Mouse (Mus musculus): ENCODE measurements around the gene Pacsin1. TPM values are rescaled to one million over a fixed set of nuclear protein-coding genes. Genes with fewer than 3 reads are reported as not detected.

The Pacsin1 gene
- polyA plus RNA-seq, 1 experiment from 2014 or later, result 1.4 TPM

GRCm38 (mm10) chr17:27719663-27720062 is 64.4 kb downstream of the Pacsin1 start:
- H3K27ac ChIP-seq (ENCODE audit: low read length), result no peak overlapping the region

GRCm38 (mm10) chr17:27720326-27720725 is 65.0 kb downstream of the Pacsin1 start:
- no peak overlapping the region for H3K4me3 ChIP-seq (ENCODE audit: low read length)
- no peak overlapping the region for H3K4me2 ChIP-seq (replicated peaks; ENCODE audit: low read depth, low read length)
- 57% methylated on average over 9 of the region's 9 CpGs for WGBS
- H3K4me1 ChIP-seq (ENCODE audit: insufficient read depth, low read length), result peaks cover 8% of the 10 kb centered on the region
- H3K36me3 ChIP-seq (ENCODE audit: insufficient read depth, low read length), result no peaks in the 10 kb centered on the region
- no peak for ATAC-seq (ENCODE audit: low FRiP score, low TSS enrichment)
- H3K9ac ChIP-seq (replicated peaks; ENCODE audit: low read length), result no peak overlapping the region
- no peaks in the 10 kb centered on the region for H3K27me3 ChIP-seq (ENCODE audit: insufficient read depth, low read length)
- H3K27ac ChIP-seq (ENCODE audit: low read length), result no peak overlapping the region
- H3K9me3 ChIP-seq (ENCODE audit: low read length), result no peaks in the 10 kb centered on the region

More at GRCm38 (mm10) chr17:27719663-27720062, 64.4 kb downstream of the Pacsin1 start:
- H3K9ac ChIP-seq (replicated peaks; ENCODE audit: low read length), result no peak overlapping the region
- no peaks in the 10 kb centered on the region for H3K9me3 ChIP-seq (ENCODE audit: low read length)
- no peak for ATAC-seq (ENCODE audit: low FRiP score, low TSS enrichment)
- WGBS, result 74% methylated on average over 14 of the region's 14 CpGs
- peaks cover under 1% of the 10 kb centered on the region for H3K4me1 ChIP-seq (ENCODE audit: insufficient read depth, low read length)
- H3K4me3 ChIP-seq (ENCODE audit: low read length), result no peak overlapping the region
- no peaks in the 10 kb centered on the region for H3K27me3 ChIP-seq (ENCODE audit: insufficient read depth, low read length)
- no peak overlapping the region for H3K4me2 ChIP-seq (replicated peaks; ENCODE audit: low read depth, low read length)
- no peaks in the 10 kb centered on the region for H3K36me3 ChIP-seq (ENCODE audit: insufficient read depth, low read length)

- WGBS, result 82% methylated on average over 9 of the region's 9 CpGs
Observed at GRCm38 (mm10) chr17:27721125-27721664, 65.9 kb downstream of the Pacsin1 start.

GRCm38 (mm10) chr17:27724327-27724726 is 69.0 kb downstream of the Pacsin1 start:
- 37% methylated on average over 3 of the region's 3 CpGs for WGBS

More at GRCm38 (mm10) chr17:27721125-27721664, 65.9 kb downstream of the Pacsin1 start:
- no peak overlapping the region for H3K4me2 ChIP-seq (replicated peaks; ENCODE audit: low read depth, low read length)
- no peaks in the 10 kb centered on the region for H3K27me3 ChIP-seq (ENCODE audit: insufficient read depth, low read length)
- no peaks in the 10 kb centered on the region for H3K9me3 ChIP-seq (ENCODE audit: low read length)
- H3K4me3 ChIP-seq (ENCODE audit: low read length), result no peak overlapping the region
- no peak overlapping the region for H3K27ac ChIP-seq (ENCODE audit: low read length)
- no peak for ATAC-seq (ENCODE audit: low FRiP score, low TSS enrichment)
- H3K36me3 ChIP-seq (ENCODE audit: insufficient read depth, low read length), result no peaks in the 10 kb centered on the region
- peaks cover 16% of the 10 kb centered on the region for H3K4me1 ChIP-seq (ENCODE audit: insufficient read depth, low read length)
- no peak overlapping the region for H3K9ac ChIP-seq (replicated peaks; ENCODE audit: low read length)

GRCm38 (mm10) chr17:27725011-27725410 is 69.7 kb downstream of the Pacsin1 start:
- peak overlapping the region; percentile 36 for H3K4me2 ChIP-seq (replicated peaks; ENCODE audit: low read depth, low read length)
- no peak overlapping the region for H3K4me3 ChIP-seq (ENCODE audit: low read length)
- H3K36me3 ChIP-seq (ENCODE audit: insufficient read depth, low read length), result no peaks in the 10 kb centered on the region
- no peaks in the 10 kb centered on the region for H3K27me3 ChIP-seq (ENCODE audit: insufficient read depth, low read length)
- 23% methylated on average over 10 of the region's 10 CpGs for WGBS
- H3K4me1 ChIP-seq (ENCODE audit: insufficient read depth, low read length), result peaks cover 24% of the 10 kb centered on the region
- ATAC-seq (ENCODE audit: low FRiP score, low TSS enrichment), result peak; percentile 68
- no peaks in the 10 kb centered on the region for H3K9me3 ChIP-seq (ENCODE audit: low read length)
- peak overlapping the region; percentile 66 for H3K27ac ChIP-seq (ENCODE audit: low read length)
- H3K9ac ChIP-seq (replicated peaks; ENCODE audit: low read length), result no peak overlapping the region; the same call in 1 of the 2 replicates

More at GRCm38 (mm10) chr17:27724327-27724726, 69.0 kb downstream of the Pacsin1 start:
- Histone ChIP-seq H3K4me2 (replicated peaks; ENCODE audit: low read depth, low read length) (no peak overlapping the region), H3K4me3 (ENCODE audit: low read length) (no peak overlapping the region), H3K27me3 (ENCODE audit: insufficient read depth, low read length) (no peaks in the 10 kb centered on the region), H3K27ac (ENCODE audit: low read length) (no peak overlapping the region), H3K9me3 (ENCODE audit: low read length) (no peaks in the 10 kb centered on the region), H3K4me1 (ENCODE audit: insufficient read depth, low read length) (peaks cover 24% of the 10 kb centered on the region), H3K9ac (replicated peaks; ENCODE audit: low read length) (no peak overlapping the region), H3K36me3 (ENCODE audit: insufficient read depth, low read length) (no peaks in the 10 kb centered on the region)
- ATAC-seq (ENCODE audit: low FRiP score, low TSS enrichment), result 0 out of 2 replicates have a peak, but pooled peaks have one; percentile 5

GRCm38 (mm10) chr17:27725412-27725811 is 70.1 kb downstream of the Pacsin1 start:
- H3K9ac ChIP-seq (replicated peaks; ENCODE audit: low read length), result no peak overlapping the region; the same call in 1 of the 2 replicates
- no peak overlapping the region for H3K4me3 ChIP-seq (ENCODE audit: low read length)
- H3K27ac ChIP-seq (ENCODE audit: low read length), result peak overlapping the region; percentile 66
- ATAC-seq (ENCODE audit: low FRiP score, low TSS enrichment), result peak; percentile 68
- 0 out of 2 replicates have a peak, but pooled peaks cover 2% of the 10 kb centered on the region for H3K9me3 ChIP-seq (ENCODE audit: low read length)
- no peaks in the 10 kb centered on the region for H3K36me3 ChIP-seq (ENCODE audit: insufficient read depth, low read length)
- WGBS, result 13% methylated on average over 10 of the region's 10 CpGs
- H3K4me2 ChIP-seq (replicated peaks; ENCODE audit: low read depth, low read length), result peak overlapping the region; percentile 36
- H3K4me1 ChIP-seq (ENCODE audit: insufficient read depth, low read length), result peaks cover 24% of the 10 kb centered on the region
- H3K27me3 ChIP-seq (ENCODE audit: insufficient read depth, low read length), result no peaks in the 10 kb centered on the region

GRCm38 (mm10) chr17:27726527-27726926 is 71.2 kb downstream of the Pacsin1 start:
- 0 out of 2 replicates have a peak, but pooled peaks cover 3% of the 10 kb centered on the region for H3K9me3 ChIP-seq (ENCODE audit: low read length)
- no peak for ATAC-seq (ENCODE audit: low FRiP score, low TSS enrichment)
- H3K4me1 ChIP-seq (ENCODE audit: insufficient read depth, low read length), result peaks cover 24% of the 10 kb centered on the region
- no peaks in the 10 kb centered on the region for H3K36me3 ChIP-seq (ENCODE audit: insufficient read depth, low read length)
- H3K27me3 ChIP-seq (ENCODE audit: insufficient read depth, low read length), result no peaks in the 10 kb centered on the region
- H3K4me2 ChIP-seq (replicated peaks; ENCODE audit: low read depth, low read length), result no peak overlapping the region
- 32% methylated on average over 7 of the region's 7 CpGs for WGBS
- H3K27ac ChIP-seq (ENCODE audit: low read length), result no peak overlapping the region
- no peak overlapping the region for H3K9ac ChIP-seq (replicated peaks; ENCODE audit: low read length)
- H3K4me3 ChIP-seq (ENCODE audit: low read length), result no peak overlapping the region

- no peak within 1 kb of the TSS for H3K27ac ChIP-seq (ENCODE audit: low read length)
Observed at GRCm38 (mm10) chr17:27728770-27729169, 73.5 kb downstream of the Pacsin1 start, which contains the start of gene Spdef. Gene Spdef (minus strand): TSS chr17:27728955.

GRCm38 (mm10) chr17:27732152-27732551 is 76.8 kb downstream of the Pacsin1 start:
- no peaks in the 10 kb centered on the region for H3K4me1 ChIP-seq (ENCODE audit: insufficient read depth, low read length)
- no peak overlapping the region for H3K4me3 ChIP-seq (ENCODE audit: low read length)
- H3K4me2 ChIP-seq (replicated peaks; ENCODE audit: low read depth, low read length), result no peak overlapping the region
- no peak overlapping the region for H3K27ac ChIP-seq (ENCODE audit: low read length)
- H3K9me3 ChIP-seq (ENCODE audit: low read length), result 0 out of 2 replicates have a peak, but pooled peaks cover 3% of the 10 kb centered on the region
- no peak for ATAC-seq (ENCODE audit: low FRiP score, low TSS enrichment)
- H3K27me3 ChIP-seq (ENCODE audit: insufficient read depth, low read length), result no peaks in the 10 kb centered on the region
- no peak overlapping the region for H3K9ac ChIP-seq (replicated peaks; ENCODE audit: low read length)
- WGBS, result 74% methylated on average over 5 of the region's 5 CpGs
- no peaks in the 10 kb centered on the region for H3K36me3 ChIP-seq (ENCODE audit: insufficient read depth, low read length)

More at GRCm38 (mm10) chr17:27728770-27729169, 73.5 kb downstream of the Pacsin1 start, which contains the start of gene Spdef:
- peaks cover 24% of the 10 kb centered on the region for H3K4me1 ChIP-seq (ENCODE audit: insufficient read depth, low read length)
- ATAC-seq (ENCODE audit: low FRiP score, low TSS enrichment), result no peak
- H3K4me2 ChIP-seq (replicated peaks; ENCODE audit: low read depth, low read length), result no peak within 1 kb of the TSS
- no peak within 1 kb of the TSS for H3K9ac ChIP-seq (replicated peaks; ENCODE audit: low read length)
- H3K4me3 ChIP-seq (ENCODE audit: low read length), result no peak within 1 kb of the TSS
- no peaks in the 10 kb centered on the region for H3K27me3 ChIP-seq (ENCODE audit: insufficient read depth, low read length)
- no peaks in the 10 kb centered on the region for H3K36me3 ChIP-seq (ENCODE audit: insufficient read depth, low read length)
- H3K9me3 ChIP-seq (ENCODE audit: low read length), result 0 out of 2 replicates have a peak, but pooled peaks cover 3% of the 10 kb centered on the region
- 76% methylated on average over 10 of the region's 10 CpGs for WGBS

- Histone ChIP-seq H3K27ac (ENCODE audit: low read length) (no peak overlapping the region), H3K4me1 (ENCODE audit: insufficient read depth, low read length) (no peaks in the 10 kb centered on the region), H3K36me3 (ENCODE audit: insufficient read depth, low read length) (no peaks in the 10 kb centered on the region), H3K4me2 (replicated peaks; ENCODE audit: low read depth, low read length) (no peak overlapping the region), H3K9me3 (ENCODE audit: low read length) (0 out of 2 replicates have a peak, but pooled peaks cover 3% of the 10 kb centered on the region), H3K27me3 (ENCODE audit: insufficient read depth, low read length) (no peaks in the 10 kb centered on the region), H3K4me3 (ENCODE audit: low read length) (no peak overlapping the region), H3K9ac (replicated peaks; ENCODE audit: low read length) (no peak overlapping the region)
- 83% methylated on average over 3 of the region's 3 CpGs for WGBS
- no peak for ATAC-seq (ENCODE audit: low FRiP score, low TSS enrichment)
Observed at GRCm38 (mm10) chr17:27732694-27733093, 77.4 kb downstream of the Pacsin1 start.
